Mouse (Mus musculus) cerebellum, adult (tissue): ENCODE results near the gene Grid2.

Experiments
- ATAC-seq: cut with Nextera tagmentation; 2 replicates; pipeline ENCODE4 v1.9.2; 2017; ENCODE audit warnings: mild to moderate bottlenecking, moderate library complexity, mixed read lengths; ENCODE audit not compliant: insufficient number of reproducible peaks, low FRiP score, low TSS enrichment

Gene Grid2

DNA sequence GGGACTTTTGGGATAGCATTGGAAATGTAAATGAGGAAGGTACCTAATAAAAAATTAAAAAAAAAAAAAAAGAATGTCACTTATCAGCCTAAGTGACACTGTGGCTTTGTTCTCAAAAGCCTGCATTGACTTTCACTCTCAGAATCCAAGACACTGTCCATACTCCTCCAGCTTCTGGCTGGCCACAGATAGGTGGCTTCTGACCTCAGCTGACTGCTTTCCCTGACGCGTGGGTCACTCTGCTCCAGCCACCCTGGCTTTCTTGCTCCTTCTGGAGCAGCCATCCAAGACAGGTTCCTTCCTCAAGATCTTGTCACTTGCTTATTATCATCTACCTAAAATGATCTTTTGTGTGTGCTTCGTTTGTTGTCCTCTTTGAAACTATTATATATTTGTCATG is 1298.0 kb downstream of the Grid2 start:
- ATAC-seq: no peak

- no peak for ATAC-seq
Measured at GRCm38 (mm10) chr6:64555220-64555619, 1299.5 kb downstream of the Grid2 start.

GRCm38 (mm10) chr6:64568599-64568998 is 1312.9 kb downstream of the Grid2 start:
- no peak for ATAC-seq

DNA sequence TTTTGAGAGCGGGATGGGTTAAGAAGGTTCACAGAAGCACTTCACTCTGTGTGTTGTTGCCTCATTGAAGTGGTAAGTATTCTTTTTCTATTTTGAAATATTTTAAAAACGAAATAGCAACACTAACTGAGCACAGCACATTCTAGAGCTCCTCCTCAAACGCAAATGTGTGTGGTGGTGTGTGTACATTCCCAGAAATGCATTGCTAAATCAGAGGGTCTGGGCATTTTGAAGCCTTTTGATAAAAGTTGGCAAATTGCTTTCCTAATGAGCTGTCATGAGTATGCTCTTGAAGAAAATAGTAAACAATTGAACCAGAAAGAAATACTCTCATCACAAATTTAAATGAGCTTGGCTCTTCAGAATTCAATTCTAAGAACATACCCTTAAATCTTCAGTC is 1325.7 kb downstream of the Grid2 start:
- no peak for ATAC-seq

DNA sequence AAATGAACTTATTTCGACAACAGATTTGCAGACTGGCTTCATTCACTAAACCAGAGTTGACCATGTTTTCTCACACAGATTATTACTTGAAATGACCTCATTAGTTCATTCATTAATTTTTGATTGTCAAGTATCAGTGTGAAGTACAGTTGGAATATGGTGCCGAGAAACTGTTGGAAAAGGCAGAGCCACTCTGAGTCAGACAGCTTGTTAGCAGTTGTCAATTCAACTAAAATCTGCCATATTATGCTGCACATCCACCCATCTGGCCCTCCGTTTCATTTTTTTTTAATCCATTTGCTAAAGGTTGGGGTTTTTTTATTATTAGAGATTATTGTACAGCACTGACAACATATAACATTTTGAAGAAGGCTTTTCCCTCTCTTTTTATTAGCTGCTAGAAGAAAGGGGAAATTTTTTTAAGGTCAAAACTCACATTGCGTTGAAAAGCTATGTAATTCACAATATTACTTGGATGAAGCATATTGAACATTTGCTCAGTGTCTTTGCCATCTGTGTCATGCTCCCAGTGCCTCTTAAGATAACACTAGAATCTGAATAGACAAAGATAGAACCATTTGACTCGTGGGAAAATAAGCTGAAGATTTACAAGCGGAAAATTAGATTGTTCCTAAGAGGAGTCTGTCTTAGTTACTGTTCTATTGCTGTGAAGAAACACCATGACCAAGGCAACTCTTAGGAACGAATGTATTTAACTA is 1333.0 kb downstream of the Grid2 start:
- no peak for ATAC-seq

DNA sequence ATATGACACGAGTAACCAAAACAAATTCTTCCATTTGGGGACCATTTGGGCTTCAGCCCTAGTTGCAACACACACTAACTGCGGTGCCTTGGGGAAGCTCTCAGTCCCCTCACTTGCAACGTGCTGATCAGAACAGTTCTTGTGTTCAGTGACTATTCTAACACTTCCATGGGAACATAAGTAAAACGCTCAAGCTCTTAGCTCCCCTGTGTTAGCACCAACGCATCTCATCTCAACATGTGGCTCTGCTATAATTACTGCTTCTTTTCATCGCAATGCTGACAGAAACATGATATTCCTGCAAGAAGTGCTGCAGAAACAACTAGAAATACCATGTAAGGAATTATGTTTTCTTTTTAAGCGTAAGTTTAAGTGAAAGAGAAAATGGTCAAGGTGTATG is 1340.6 kb downstream of the Grid2 start:
- ATAC-seq: no peak

- ATAC-seq: 0 out of 2 replicates have a peak, but pooled peaks have one; percentile 36
Measured at GRCm38 (mm10) chr6:64596835-64597234, 1341.2 kb downstream of the Grid2 start.

- ATAC-seq: no peak
Measured at GRCm38 (mm10) chr6:64598144-64598561, 1342.5 kb downstream of the Grid2 start.

DNA sequence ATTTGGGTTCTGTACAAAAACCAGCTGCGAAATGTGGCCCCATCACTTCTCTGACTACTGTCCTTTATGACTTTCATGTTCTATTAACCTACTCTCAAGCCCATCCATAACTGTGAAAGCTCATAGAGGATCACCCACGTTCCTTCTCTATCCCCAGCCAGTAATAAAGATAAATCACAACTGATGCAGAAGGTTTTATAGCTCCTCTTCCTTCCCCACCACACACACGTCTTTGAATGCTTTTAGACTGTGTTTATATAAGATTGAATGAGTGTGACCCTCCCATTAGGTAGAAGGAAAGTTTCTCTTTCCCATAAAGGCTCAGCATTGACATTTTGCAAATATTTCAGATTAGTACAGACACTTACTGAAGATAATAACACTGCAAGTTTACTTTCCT is 1350.1 kb downstream of the Grid2 start:
- ATAC-seq: no peak

DNA sequence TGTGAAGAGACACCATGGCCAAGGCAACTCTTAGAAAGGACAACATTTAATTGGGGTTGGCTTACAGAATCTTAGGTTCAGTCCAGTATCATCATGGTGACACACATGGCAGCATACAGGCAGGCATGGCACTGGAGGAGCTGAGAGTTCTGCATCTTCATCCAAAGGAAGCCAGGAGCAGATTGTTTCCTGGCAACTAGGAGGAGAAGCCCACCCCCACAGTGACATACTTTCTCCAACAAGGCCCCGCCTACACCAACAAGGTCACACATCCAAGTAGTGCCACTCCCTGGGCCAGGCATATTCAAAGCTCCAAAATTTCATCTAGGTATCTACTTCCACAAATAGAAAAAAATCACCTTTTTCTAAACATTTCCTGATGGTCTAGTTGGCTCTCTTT is 1351.4 kb downstream of the Grid2 start:
- ATAC-seq: no peak

- no peak for ATAC-seq
Measured at GRCm38 (mm10) chr6:64607942-64608341, 1352.3 kb downstream of the Grid2 start.

DNA sequence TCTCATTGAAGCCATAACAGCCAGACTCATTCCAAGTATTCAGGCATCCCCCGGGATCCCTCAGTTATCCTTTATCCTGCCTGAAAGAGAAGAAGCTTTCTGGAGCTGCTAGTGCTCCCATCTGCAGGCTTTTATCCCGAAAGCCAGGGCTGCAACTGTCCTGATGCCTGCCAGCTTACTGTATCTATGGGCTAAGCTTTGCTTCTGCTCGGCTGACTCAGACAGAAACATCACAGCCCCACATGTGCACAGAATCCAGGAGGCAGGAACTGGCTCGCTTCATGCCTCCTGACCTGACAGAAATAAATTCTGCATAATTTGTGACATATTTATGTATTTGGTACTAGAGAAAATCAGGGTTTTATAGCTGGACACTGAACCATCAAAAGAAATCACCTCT is 1361.2 kb downstream of the Grid2 start:
- no peak for ATAC-seq

DNA sequence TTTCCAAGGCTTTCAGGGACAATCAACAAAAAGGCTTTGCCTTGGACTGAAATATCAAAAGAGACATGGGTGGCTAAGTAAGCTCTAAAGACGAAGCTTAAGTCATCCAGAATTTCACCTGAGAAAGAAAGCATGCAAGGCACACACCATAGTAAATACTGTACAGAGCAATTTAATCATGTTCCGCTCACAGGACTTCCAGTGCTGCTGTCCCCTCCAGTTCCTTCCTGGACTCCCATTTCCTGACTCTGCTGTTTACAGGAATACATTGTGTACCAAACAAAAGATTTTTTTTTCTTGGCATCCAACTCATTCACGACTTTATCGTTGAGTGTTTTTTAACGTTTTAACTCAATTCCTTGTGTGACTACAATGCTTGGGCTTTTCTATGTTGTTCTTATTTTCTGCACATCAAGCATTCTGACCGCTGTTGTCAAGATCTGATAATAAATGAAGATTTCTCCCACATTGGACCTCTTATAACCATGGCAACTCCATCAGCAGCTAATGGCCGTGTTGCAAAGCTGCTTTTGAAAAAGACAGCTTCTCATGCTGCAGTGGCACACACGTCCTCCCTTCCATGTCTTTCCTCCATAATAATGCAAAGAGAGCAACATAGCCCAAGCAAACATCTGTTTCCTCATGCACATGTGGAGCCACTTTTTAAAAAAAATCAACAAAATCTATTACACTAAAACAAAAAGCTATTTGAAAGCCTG is 1361.9 kb downstream of the Grid2 start:
- no peak for ATAC-seq

DNA sequence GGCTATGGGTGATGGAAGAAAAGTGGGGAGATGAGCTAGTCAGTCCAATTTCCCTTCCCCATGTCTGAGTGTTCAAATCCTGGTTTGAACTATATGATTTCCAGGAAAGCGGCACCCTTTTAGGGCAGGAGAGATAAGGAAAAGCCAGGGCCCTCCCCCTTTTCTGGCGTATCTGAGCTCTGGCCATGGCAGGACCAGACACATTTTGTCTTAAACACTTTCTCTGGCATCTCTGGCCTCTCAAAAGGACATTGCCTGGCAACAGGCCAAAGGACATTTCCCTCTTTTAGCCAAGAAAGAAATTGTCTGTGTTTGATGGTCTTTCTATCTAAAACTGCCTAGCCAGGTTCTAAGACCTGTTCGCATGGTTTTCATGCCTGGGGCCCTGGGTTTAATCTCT is 1367.7 kb downstream of the Grid2 start:
- ATAC-seq: no peak

DNA sequence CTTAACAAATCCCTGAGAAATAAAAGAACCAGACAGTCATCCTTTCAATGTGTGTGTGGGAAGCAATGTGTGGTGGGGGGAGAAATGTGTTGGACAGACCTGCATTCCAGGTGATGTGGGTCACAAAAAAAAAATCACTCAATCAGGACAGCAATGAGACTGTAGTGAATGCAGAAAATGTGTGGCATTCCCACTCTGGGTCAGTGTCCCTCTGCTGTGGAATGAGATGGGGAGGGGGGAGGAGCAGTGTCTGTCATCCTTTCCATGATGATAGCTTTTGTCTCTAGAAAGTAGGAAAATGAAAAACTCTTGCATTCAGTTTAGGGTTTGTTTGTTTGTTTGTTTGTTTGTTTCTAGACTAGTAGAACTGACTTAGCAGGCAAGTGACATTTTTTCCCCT is 1392.0 kb downstream of the Grid2 start:
- ATAC-seq: no peak

DNA sequence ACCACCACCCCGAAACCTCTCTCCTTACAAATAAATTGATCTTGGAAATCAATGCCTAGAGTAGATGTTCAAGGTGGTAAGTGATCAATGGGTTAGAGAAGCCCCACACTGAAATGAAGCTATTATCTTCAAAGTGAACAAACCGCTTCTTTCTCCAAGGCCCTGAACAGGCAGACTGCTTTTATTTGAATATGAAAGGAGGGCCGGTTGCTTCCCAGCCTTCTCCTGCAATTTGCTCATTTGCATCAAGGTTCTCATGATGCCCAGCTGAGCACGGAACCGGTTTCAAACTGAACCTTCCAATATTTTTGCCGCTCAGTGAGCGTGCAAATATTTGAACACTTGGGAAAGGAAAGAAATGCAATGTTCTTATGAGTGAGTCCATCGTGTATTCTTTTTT is 1392.5 kb downstream of the Grid2 start:
- ATAC-seq: no peak

- ATAC-seq: peak; percentile 82
Measured at GRCm38 (mm10) chr6:64649296-64650226, 1393.9 kb downstream of the Grid2 start.

DNA sequence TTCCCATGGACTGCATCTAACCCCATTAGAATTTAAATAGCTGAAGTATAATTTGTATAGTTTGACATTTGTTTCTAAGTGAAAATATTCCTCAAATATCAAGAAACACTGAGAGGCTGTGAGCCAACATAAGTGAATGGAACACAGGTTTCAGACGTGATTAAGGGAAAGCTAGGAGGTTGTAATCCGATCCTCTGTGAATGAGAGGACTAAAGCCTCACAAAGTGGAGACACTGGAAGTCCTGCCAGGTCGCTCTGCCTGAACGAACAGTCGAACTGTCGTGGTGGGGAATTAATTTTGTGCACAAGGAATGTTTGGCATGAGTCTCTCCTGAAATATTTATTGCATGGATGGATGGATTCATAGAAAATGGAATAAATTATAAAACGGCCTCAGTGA is 1395.1 kb downstream of the Grid2 start:
- ATAC-seq: no peak

DNA sequence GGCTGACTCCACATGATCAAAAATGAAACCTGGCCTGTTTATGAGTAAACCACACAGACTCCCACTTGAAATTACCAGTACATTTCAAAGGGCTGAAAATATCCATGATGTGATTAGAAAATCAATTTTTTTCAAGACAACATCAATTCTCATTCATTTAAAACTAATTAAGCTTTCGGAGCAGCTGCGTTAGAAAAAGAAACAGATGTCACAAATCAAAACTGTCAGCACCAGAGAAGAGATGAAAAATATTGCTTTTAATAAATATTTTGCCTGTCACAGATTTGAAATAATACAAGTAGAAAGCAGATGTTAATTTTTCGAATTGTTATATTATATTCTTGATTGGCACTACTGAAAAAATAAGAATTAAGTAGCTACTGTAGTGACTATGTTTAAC is 1415.3 kb downstream of the Grid2 start:
- ATAC-seq: no peak

GRCm38 (mm10) chr6:64678815-64679214 is 1423.1 kb downstream of the Grid2 start:
- no peak for ATAC-seq

- no peak for ATAC-seq
Measured at GRCm38 (mm10) chr6:64683974-64684373, 1428.3 kb downstream of the Grid2 start.
